Mouse (Mus musculus): Measurements from ENCODE around the gene Pgf.

- no peak for TF ChIP-seq EP300 (IDR thresholded peaks at IDR 0.05; ENCODE audit: low read depth)
- TF ChIP-seq CTCF (IDR thresholded peaks at IDR 0.05; ENCODE audit: low read depth) = no peak
These were observed 7.2 kb downstream of the Pgf start for GRCm38 (mm10) chr12:85170284-85170947.

Data from liver, postnatal 0 days (tissue).